Mouse (Mus musculus): ENCODE measurements at regions not wholly inside any gene's neighbourhood (a gene's known extent, or its start where the extent isn't known, plus 50 kb on each side); places are given as distances from the start of the nearest gene placed in this dataset.

GRCm38 (mm10) chr11:51911481-51911880 lies 54.0 kb upstream of the Jade2 start:
- in situ Hi-C loops (cut with MboI, MseI) = no loop called here

- in situ Hi-C loops (cut with MboI, MseI) = loop anchor here (5.0 kb wide), 1 partner anchor 52 kb away; the partner anchor contains the start of gene Cdkn2aipnl
Observed at GRCm38 (mm10) chr11:51915656-51916032, 51.8 kb upstream of the Cdkn2aipnl start.

- in situ Hi-C loops (cut with MboI, MseI) = loop anchor here (5.0 kb wide), 1 partner anchor 51 kb away; the partner anchor contains the start of gene Cdkn2aipnl
Observed at GRCm38 (mm10) chr11:51916033-51916929, 51.2 kb upstream of the Cdkn2aipnl start.
